Mouse (Mus musculus): Measurements from ENCODE around the gene Dnm3. TPM values are rescaled to one million over a fixed set of nuclear protein-coding genes. Genes with fewer than 3 reads are reported as not detected.

Gene Dnm3
- total RNA-seq, 1 experiment: 0.49 TPM

DNA sequence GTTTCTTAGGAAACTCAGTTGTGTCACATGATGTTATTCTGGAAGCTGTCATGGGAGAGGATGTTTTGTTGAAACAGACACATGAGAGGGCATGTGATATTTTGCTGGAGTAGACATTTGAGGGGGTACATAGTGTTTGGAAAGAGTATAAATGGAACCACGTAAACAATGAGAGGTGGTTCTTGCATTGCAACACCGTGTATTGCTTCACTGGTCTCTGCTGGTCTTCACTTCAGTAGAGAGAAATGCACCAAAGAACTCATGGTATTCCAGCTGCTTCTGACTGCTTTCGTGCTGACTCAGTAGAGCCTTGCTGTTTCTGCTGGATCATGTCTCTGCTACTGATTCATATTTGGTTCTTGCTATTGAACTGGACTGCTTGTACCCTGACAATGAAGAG, 328.1 kb downstream of the Dnm3 start:
- Histone ChIP-seq H3K4me1 (ENCODE audit: control insufficient read depth in 2 of 2, insufficient read depth in 2 of 2, low read length in 2 of 2, poor library complexity in 1 of 2) (no peaks in the 10 kb centered on the region), H3K9ac (ENCODE audit: insufficient read depth, low read depth, low read length, poor library complexity, severe bottlenecking) (no peak overlapping the region), H3K9me3 (ENCODE audit: control insufficient read depth, insufficient read depth, low read depth, low read length) (no peaks in the 10 kb centered on the region), H3K27ac (ENCODE audit: insufficient read depth, low read depth, low read length, poor library complexity, severe bottlenecking) (no peak overlapping the region), H3K36me3 (ENCODE audit: control insufficient read depth, insufficient read depth, low read length, poor library complexity, severe bottlenecking) (no peaks in the 10 kb centered on the region), H3K4me3 (ENCODE audit: insufficient read depth in 1 of 2, low read depth in 1 of 2, low read length in 2 of 2, poor library complexity in 1 of 2, severe bottlenecking in 1 of 2) (no peak overlapping the region)
- no peak for DNase-seq (ENCODE audit: low read depth, low spot score)
- no peak for TF ChIP-seq MAFK (IDR thresholded peaks at IDR 0.05; ENCODE audit: insufficient read depth, low read depth, low read length)
- TF ChIP-seq ZC3H11A (IDR thresholded peaks at IDR 0.05; ENCODE audit: borderline replicate concordance, low read depth, low read length): no peak
- no peak for TF ChIP-seq HCFC1 (IDR thresholded peaks at IDR 0.05; ENCODE audit: borderline replicate concordance, insufficient read depth, low read length)
- no peak for TF ChIP-seq CHD2 (IDR thresholded peaks at IDR 0.05; ENCODE audit: low read depth, low read length)
- no peak for TF ChIP-seq ZNF384 (IDR thresholded peaks at IDR 0.05; ENCODE audit: low read depth, low read length)
- in situ Hi-C loops (cut with MboI; ENCODE audit: low sequenced_read_pairs in 2 of 2, unreplicated experiment in 2 of 2): no loop called here

DNA sequence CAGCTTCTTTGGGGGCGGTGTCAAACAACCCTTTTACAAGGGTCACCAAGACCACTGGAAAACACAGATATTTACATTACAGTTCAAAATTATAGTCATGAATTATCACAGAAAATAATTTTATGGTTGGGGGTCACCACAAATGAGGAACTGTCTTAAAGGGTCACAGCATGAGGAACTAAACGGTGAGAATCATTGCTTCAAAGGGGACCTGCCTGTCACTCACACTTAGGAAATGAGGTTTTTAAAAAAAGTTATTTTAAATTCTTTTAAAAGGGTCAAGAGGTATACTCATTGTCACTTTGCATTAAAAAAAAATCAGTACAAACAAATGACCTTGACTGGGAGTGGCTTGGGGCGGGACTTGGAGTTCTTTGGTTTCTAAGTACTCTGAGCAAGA, 330.3 kb downstream of the Dnm3 start:
- in situ Hi-C loops (cut with MboI; ENCODE audit: low sequenced_read_pairs in 2 of 2, unreplicated experiment in 2 of 2): no loop called here
- H3K9me3 ChIP-seq (ENCODE audit: control insufficient read depth, insufficient read depth, low read depth, low read length): no peaks in the 10 kb centered on the region
- H3K9ac ChIP-seq (ENCODE audit: insufficient read depth, low read depth, low read length, poor library complexity, severe bottlenecking): no peak overlapping the region
- H3K4me1 ChIP-seq (ENCODE audit: control insufficient read depth in 2 of 2, insufficient read depth in 2 of 2, low read length in 2 of 2, poor library complexity in 1 of 2): no peaks in the 10 kb centered on the region
- H3K4me3 ChIP-seq (ENCODE audit: insufficient read depth in 1 of 2, low read depth in 1 of 2, low read length in 2 of 2, poor library complexity in 1 of 2, severe bottlenecking in 1 of 2): no peak overlapping the region
- H3K36me3 ChIP-seq (ENCODE audit: control insufficient read depth, insufficient read depth, low read length, poor library complexity, severe bottlenecking): no peaks in the 10 kb centered on the region
- H3K27ac ChIP-seq (ENCODE audit: insufficient read depth, low read depth, low read length, poor library complexity, severe bottlenecking): no peak overlapping the region
- no peak for DNase-seq (ENCODE audit: low read depth, low spot score)
- TF ChIP-seq CHD2 (IDR thresholded peaks at IDR 0.05; ENCODE audit: low read depth, low read length): no peak
- TF ChIP-seq MAFK (IDR thresholded peaks at IDR 0.05; ENCODE audit: insufficient read depth, low read depth, low read length): no peak
- no peak for TF ChIP-seq ZC3H11A (IDR thresholded peaks at IDR 0.05; ENCODE audit: borderline replicate concordance, low read depth, low read length)
- no peak for TF ChIP-seq ZNF384 (IDR thresholded peaks at IDR 0.05; ENCODE audit: low read depth, low read length)
- TF ChIP-seq HCFC1 (IDR thresholded peaks at IDR 0.05; ENCODE audit: borderline replicate concordance, insufficient read depth, low read length): no peak

DNA sequence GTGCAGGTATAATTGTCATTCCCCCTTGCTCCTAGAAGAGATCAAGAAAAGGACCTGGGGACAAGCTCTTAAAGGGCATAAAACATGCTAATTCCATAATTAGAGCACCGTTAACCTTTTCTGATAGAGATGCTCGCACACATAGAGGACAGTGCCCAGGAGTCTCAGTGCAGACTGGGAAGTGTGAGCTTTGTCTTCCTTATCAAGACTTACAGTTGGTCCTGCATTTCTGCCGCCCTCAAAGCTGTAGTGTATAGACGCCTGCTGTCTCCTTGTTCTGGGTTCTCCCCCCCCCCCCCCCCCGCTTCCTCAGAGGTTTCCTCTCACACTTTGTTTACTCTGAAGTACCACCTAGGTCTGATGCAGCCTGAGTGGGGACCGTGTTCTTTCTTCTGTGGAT, 332.1 kb downstream of the Dnm3 start:
- Histone ChIP-seq H3K4me1 (ENCODE audit: control insufficient read depth in 2 of 2, insufficient read depth in 2 of 2, low read length in 2 of 2, poor library complexity in 1 of 2) (no peaks in the 10 kb centered on the region), H3K27ac (ENCODE audit: insufficient read depth, low read depth, low read length, poor library complexity, severe bottlenecking) (no peak overlapping the region), H3K36me3 (ENCODE audit: control insufficient read depth, insufficient read depth, low read length, poor library complexity, severe bottlenecking) (no peaks in the 10 kb centered on the region), H3K9ac (ENCODE audit: insufficient read depth, low read depth, low read length, poor library complexity, severe bottlenecking) (no peak overlapping the region), H3K4me3 (ENCODE audit: insufficient read depth in 1 of 2, low read depth in 1 of 2, low read length in 2 of 2, poor library complexity in 1 of 2, severe bottlenecking in 1 of 2) (no peak overlapping the region), H3K9me3 (ENCODE audit: control insufficient read depth, insufficient read depth, low read depth, low read length) (no peaks in the 10 kb centered on the region)
- TF ChIP-seq ZC3H11A (IDR thresholded peaks at IDR 0.05; ENCODE audit: borderline replicate concordance, low read depth, low read length) (no peak), CHD2 (IDR thresholded peaks at IDR 0.05; ENCODE audit: low read depth, low read length) (no peak), ZNF384 (IDR thresholded peaks at IDR 0.05; ENCODE audit: low read depth, low read length) (no peak), MAFK (IDR thresholded peaks at IDR 0.05; ENCODE audit: insufficient read depth, low read depth, low read length) (no peak), HCFC1 (IDR thresholded peaks at IDR 0.05; ENCODE audit: borderline replicate concordance, insufficient read depth, low read length) (no peak)
- in situ Hi-C loops (cut with MboI; ENCODE audit: low sequenced_read_pairs in 2 of 2, unreplicated experiment in 2 of 2): no loop called here
- no peak for DNase-seq (ENCODE audit: low read depth, low spot score)

DNA sequence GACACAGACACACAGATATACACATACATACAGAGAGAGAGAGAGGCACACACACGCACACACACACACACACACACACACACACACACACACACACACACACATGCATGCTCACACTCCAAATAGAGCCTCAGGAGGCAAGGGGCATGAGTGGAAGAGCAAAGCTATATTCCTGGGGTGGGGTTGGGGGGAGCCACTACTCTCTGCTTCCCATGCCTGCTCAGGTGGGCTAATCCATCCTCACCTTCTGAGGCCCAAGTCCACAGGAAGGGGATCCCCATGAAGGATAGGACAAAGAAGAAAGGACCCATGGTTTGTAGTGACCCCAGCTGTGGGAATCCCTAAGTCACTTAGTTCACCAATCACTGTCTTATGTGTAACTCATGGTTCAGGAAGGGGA, 332.8 kb downstream of the Dnm3 start:
- TF ChIP-seq ZC3H11A (IDR thresholded peaks at IDR 0.05; ENCODE audit: borderline replicate concordance, low read depth, low read length) (no peak), ZNF384 (IDR thresholded peaks at IDR 0.05; ENCODE audit: low read depth, low read length) (no peak), MAFK (IDR thresholded peaks at IDR 0.05; ENCODE audit: insufficient read depth, low read depth, low read length) (no peak), HCFC1 (IDR thresholded peaks at IDR 0.05; ENCODE audit: borderline replicate concordance, insufficient read depth, low read length) (no peak), CHD2 (IDR thresholded peaks at IDR 0.05; ENCODE audit: low read depth, low read length) (no peak)
- Histone ChIP-seq H3K27ac (ENCODE audit: insufficient read depth, low read depth, low read length, poor library complexity, severe bottlenecking) (no peak overlapping the region), H3K4me1 (ENCODE audit: control insufficient read depth in 2 of 2, insufficient read depth in 2 of 2, low read length in 2 of 2, poor library complexity in 1 of 2) (no peaks in the 10 kb centered on the region), H3K9ac (ENCODE audit: insufficient read depth, low read depth, low read length, poor library complexity, severe bottlenecking) (no peak overlapping the region), H3K4me3 (ENCODE audit: insufficient read depth in 1 of 2, low read depth in 1 of 2, low read length in 2 of 2, poor library complexity in 1 of 2, severe bottlenecking in 1 of 2) (no peak overlapping the region), H3K9me3 (ENCODE audit: control insufficient read depth, insufficient read depth, low read depth, low read length) (no peaks in the 10 kb centered on the region), H3K36me3 (ENCODE audit: control insufficient read depth, insufficient read depth, low read length, poor library complexity, severe bottlenecking) (no peaks in the 10 kb centered on the region)
- in situ Hi-C loops (cut with MboI; ENCODE audit: low sequenced_read_pairs in 2 of 2, unreplicated experiment in 2 of 2): no loop called here
- DNase-seq (ENCODE audit: low read depth, low spot score): no peak

All from ES-E14 (cell line).